Comparison of ENCODE assay signal across 9 mouse cellular contexts in the genomic region with DNA sequence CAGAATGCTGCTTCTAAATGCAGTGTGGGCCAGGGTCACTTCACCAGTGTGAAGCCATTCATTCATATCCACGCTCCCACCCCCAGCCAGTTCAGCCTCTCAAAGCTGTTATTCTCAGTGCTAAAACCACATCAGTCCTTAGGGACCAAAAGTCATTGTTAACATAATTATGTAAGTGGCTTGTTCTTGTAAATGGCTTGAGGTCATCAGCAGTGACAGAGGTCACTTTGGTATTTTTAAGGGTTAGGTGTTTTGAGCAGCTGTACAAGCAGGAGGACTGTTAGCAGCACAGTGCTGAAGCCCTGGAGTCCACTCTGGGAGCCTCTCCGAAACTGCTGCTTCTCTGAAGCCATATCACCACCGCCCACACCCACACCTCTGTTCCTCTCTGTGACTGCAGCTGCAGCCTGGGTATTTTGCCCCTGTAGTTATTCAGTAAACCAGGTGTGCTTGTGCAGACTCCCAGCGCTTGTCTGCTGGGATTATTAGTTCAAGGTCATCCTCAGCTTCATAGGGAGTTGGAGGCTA. TPM values are rescaled to one million over a fixed set of nuclear protein-coding genes. Genes with fewer than 3 reads are reported as not detected.
DNase-seq lines count a peak whose midpoint lies in the region; ATAC-seq and TF ChIP-seq lines count a peak whose summit lies in the region.
"Had no signal": no experiment of that assay in that cellular context is flagged by ENCODE, and none has a peak within 500 bp of the region (broad histone marks: within the 10 kb centered on the region; RNA-seq: fewer than 3 reads in every experiment).

No protein-coding gene starts in this region.

- peaks cover 13% of the 10 kb centered on the region for H3K4me1 ChIP-seq in thymus, adult 2 months (replicated peaks; ENCODE audit: control insufficient read depth, insufficient read depth, low read length)
- peaks cover 6 to 24% of the 10 kb centered on the region in 2 experiments; a peak in 3 of 4 replicates for H3K4me1 ChIP-seq in liver, embryonic 14.5 days (replicated peaks; ENCODE audit: control insufficient read depth in 2 of 2, insufficient read depth in 2 of 2, low read length in 1 of 2)
- peaks cover 22% of the 10 kb centered on the region for H3K4me1 ChIP-seq in stomach, embryonic 16.5 days (ENCODE audit: control insufficient read depth, insufficient read depth, low read length)

- intact Hi-C loops in gastrocnemius, adult 2 months (cut with DNase I): no loop called here
- intact Hi-C loops in gastrocnemius, postnatal 36 days (cut with DNase I): no loop called here

- no peak for TF ChIP-seq EP300 in liver, embryonic 14.5 days (IDR thresholded peaks at IDR 0.05; ENCODE audit: low read depth)

- H3K9ac ChIP-seq in liver, embryonic 14.5 days (replicated peaks): no peak overlapping the region
- H3K9ac ChIP-seq in stomach, embryonic 16.5 days (ENCODE audit: low read length): 0 out of 2 replicates have a peak overlapping the region, but pooled peaks have one; percentile 1
- H3K9ac ChIP-seq: hindbrain, embryonic 15.5 days had no signal

- H3K4me3 ChIP-seq in gastrocnemius, adult 2 months: peak overlapping the region; percentile 27
- H3K4me3 ChIP-seq in thymus, adult 2 months (ENCODE audit: control insufficient read depth, insufficient read depth, low read length): no peak overlapping the region
- H3K4me3 ChIP-seq in liver, embryonic 14.5 days (ENCODE audit: insufficient read depth in 1 of 2, low read depth in 2 of 2, low read length in 2 of 2): no peak overlapping the region
- H3K4me3 ChIP-seq in stomach, embryonic 16.5 days (replicated peaks; ENCODE audit: low read length): no peak overlapping the region
- H3K4me3 ChIP-seq: hindbrain, embryonic 15.5 days had no signal

- no peaks in the 10 kb centered on the region for H3K27me3 ChIP-seq in thymus, adult 2 months (ENCODE audit: control insufficient read depth, insufficient read depth, low read length)
- H3K27me3 ChIP-seq in liver, embryonic 14.5 days (ENCODE audit: control insufficient read depth, insufficient read depth, low read length): no peaks in the 10 kb centered on the region
- no peaks in the 10 kb centered on the region for H3K27me3 ChIP-seq in stomach, embryonic 16.5 days (ENCODE audit: control insufficient read depth, insufficient read depth, low read length)
- H3K27me3 ChIP-seq: hindbrain, embryonic 15.5 days had no signal

- H3K27ac ChIP-seq in gastrocnemius, adult 2 months: peak overlapping the region; percentile 67
- peak overlapping the region; percentile 48; the same call in 1 of the 2 replicates for H3K27ac ChIP-seq in thymus, adult 2 months (ENCODE audit: control insufficient read depth, insufficient read depth, low read length)
- H3K27ac ChIP-seq in liver, embryonic 14.5 days: peak overlapping the region; percentile 28
- H3K27ac ChIP-seq in stomach, embryonic 16.5 days (ENCODE audit: low read length): 0 out of 2 replicates have a peak overlapping the region, but pooled peaks have one; percentile 5

- DNase-seq in gastrocnemius, adult 2 months: no peak
- DNase-seq in gastrocnemius, postnatal 36 days: no peak
- no peak for DNase-seq in thymus, adult 2 months
- no peak for DNase-seq in thymus, adult 18-20 months
- DNase-seq in liver, embryonic 14.5 days (ENCODE audit: low read depth in 3 of 3, low spot score in 3 of 3): no peak
- DNase-seq in layer of hippocampus, postnatal 10 days (ENCODE audit: low spot score in 2 of 2): no peak
- no peak for DNase-seq in retina, embryonic 14.5 days (ENCODE audit: low spot score)

- TF ChIP-seq POLR2A in thymus, adult 2 months (IDR thresholded peaks at IDR 0.05; ENCODE audit: control insufficient read depth, extremely low read depth, insufficient read depth, low read length, poor library complexity): no peak

- no peak for TF ChIP-seq CTCF in gastrocnemius, adult 2 months (IDR thresholded peaks at IDR 0.05)
- no peak for TF ChIP-seq CTCF in thymus, adult 2 months (IDR thresholded peaks at IDR 0.05; ENCODE audit: borderline replicate concordance, control insufficient read depth, extremely low read depth, insufficient read depth, low read length, poor library complexity)
- TF ChIP-seq CTCF in liver, embryonic 14.5 days (IDR thresholded peaks at IDR 0.05; ENCODE audit: low read depth): no peak

- H3K36me3 ChIP-seq in thymus, adult 2 months (ENCODE audit: control insufficient read depth, insufficient read depth, low read length): peaks cover 7% of the 10 kb centered on the region
- no peaks in the 10 kb centered on the region for H3K36me3 ChIP-seq in liver, embryonic 14.5 days (replicated peaks; ENCODE audit: control insufficient read depth, insufficient read depth, low read depth)
- H3K36me3 ChIP-seq in stomach, embryonic 16.5 days (ENCODE audit: control insufficient read depth, insufficient read depth, low read length): no peaks in the 10 kb centered on the region

- WGBS in thymus, adult 2 months: 24% methylated on average over 4 of the region's 4 CpGs
- WGBS in liver, embryonic 14.5 days (ENCODE audit: insufficient replicate concordance): 32% methylated on average over 4 of the region's 4 CpGs
- 56% methylated on average over 4 of the region's 4 CpGs for WGBS in stomach, embryonic 16.5 days

- ATAC-seq in liver, embryonic 14.5 days (ENCODE audit: insufficient read depth): no peak
- ATAC-seq in stomach, embryonic 16.5 days (ENCODE audit: insufficient read depth, low FRiP score): no peak

- H3K9me3 ChIP-seq in liver, embryonic 14.5 days (ENCODE audit: control insufficient read depth, low read length): no peaks in the 10 kb centered on the region
- H3K9me3 ChIP-seq in stomach, embryonic 16.5 days (replicated peaks; ENCODE audit: control insufficient read depth, low read length): no peaks in the 10 kb centered on the region
- H3K9me3 ChIP-seq: hindbrain, embryonic 15.5 days had no signal

- peak overlapping the region; percentile 31; the same call in 1 of the 2 replicates for H3K4me2 ChIP-seq in liver, embryonic 14.5 days (ENCODE audit: low read depth)
- H3K4me2 ChIP-seq in stomach, embryonic 16.5 days (ENCODE audit: low read depth, low read length): no peak overlapping the region
- H3K4me2 ChIP-seq: hindbrain, embryonic 15.5 days had no signal

RNA-seq across cellular contexts. Expression of gene Ptpn1, which starts 27.6 kb away (rescaled TPM):
- total RNA-seq in gastrocnemius, adult 2 months (2021): 10 to 100 TPM; 15.4 to 19.6 TPM
- 10 to 100 TPM; 12.5 to 14.9 TPM for total RNA-seq in gastrocnemius, postnatal 36 days (2021)
- polyA plus RNA-seq in thymus, adult 2 months (2012; rRNA removed): 97.1 and 97.8 TPM in 2 replicates
- polyA plus RNA-seq in liver, embryonic 14.5 days (2012; rRNA removed): 8.6 and 10.0 TPM in 2 replicates
- 24.3 and 26.3 TPM in 2 replicates for polyA plus RNA-seq in liver, embryonic 14.5 days (2014; fragmentation: Nextera tagmentation; extraction: Ambion mirVana)
- 49.5 and 51.3 TPM in 2 replicates for polyA plus RNA-seq in stomach, embryonic 16.5 days (2015; fragmentation: Nextera tagmentation; extraction: Ambion mirVana)
- 10 to 100 TPM; 71.1 to 73.0 TPM for total RNA-seq in layer of hippocampus, postnatal 10 days (2021)

RNA-seq across cellular contexts. Expression of gene Ripor3, which starts 51.0 kb away (rescaled TPM):
- under 1 TPM; 0.20 to 0.33 TPM for total RNA-seq in gastrocnemius, adult 2 months (2021)
- total RNA-seq in gastrocnemius, postnatal 36 days (2021): under 1 TPM; 0.39 to 0.64 TPM
- 1.4 and 1.5 TPM in 2 replicates for polyA plus RNA-seq in thymus, adult 2 months (2012; rRNA removed)
- polyA plus RNA-seq in liver, embryonic 14.5 days (2012; rRNA removed): 2.3 and 2.6 TPM in 2 replicates
- 0.88 and 1.1 TPM in 2 replicates for polyA plus RNA-seq in liver, embryonic 14.5 days (2014; fragmentation: Nextera tagmentation; extraction: Ambion mirVana)
- polyA plus RNA-seq in stomach, embryonic 16.5 days (2015; fragmentation: Nextera tagmentation; extraction: Ambion mirVana): 3.5 and 3.6 TPM in 2 replicates
- under 1 TPM; 0.43 to 0.62 TPM for total RNA-seq in layer of hippocampus, postnatal 10 days (2021)

Comparison
In these comparisons a context has a peak if more than half of its experiments do, and no peak if none do; other contexts are left out.
1. H3K27ac ChIP-seq: peak in every context shown above with its lines; median percentile 67 in gastrocnemius, adult 2 months; 48 in thymus, adult 2 months; 28 in liver, embryonic 14.5 days; 5 in stomach, embryonic 16.5 days.